Mouse (Mus musculus) heart, embryonic 13.5 days (tissue): ENCODE results near the gene Pard3. TPM values are rescaled to one million over a fixed set of nuclear protein-coding genes. Genes with fewer than 3 reads are reported as not detected.
A peak's percentile ranks its signal among the peaks of the same experiment; 100 is the strongest.

Source experiments
- ATAC-seq: fragments of 200-750 bp; cut with Nextera tagmentation; 2 replicates; pipeline ENCODE4 v1.8.0; 2017; ENCODE audit warnings: moderate TSS enrichment; ENCODE audit not compliant: insufficient number of reproducible peaks, low FRiP score, low TSS enrichment; ENCODE audit errors: extremely low read depth
- H3K27ac ChIP-seq: fragments of 300-500 bp; sonication (generic); replicated peaks from 2 replicates; pipeline ENCODE4 v1.5.1; 2015; ENCODE audit warnings: moderate library complexity, mild to moderate bottlenecking, inconsistent platforms
- H3K27me3 ChIP-seq: fragments of 300-500 bp; sonication (generic); replicated peaks from 2 replicates; pipeline ENCODE4 v1.6.1; 2015; ENCODE audit warnings: mild to moderate bottlenecking, inconsistent platforms
- H3K36me3 ChIP-seq: fragments of 300-500 bp; sonication (generic); 2 replicates; pipeline ENCODE4 v1.6.1; 2015; ENCODE audit warnings: mild to moderate bottlenecking, inconsistent platforms
- H3K4me1 ChIP-seq: fragments of 300-500 bp; sonication (generic); 2 replicates; pipeline ENCODE4 v1.6.1; 2015; ENCODE audit warnings: inconsistent platforms
- H3K4me2 ChIP-seq: fragments of 300-500 bp; sonication (generic); 2 replicates; pipeline ENCODE4 v1.6.1; 2015; ENCODE audit warnings: inconsistent platforms, mild to moderate bottlenecking, moderate library complexity
- H3K4me3 ChIP-seq: fragments of 300-500 bp; sonication (generic); 2 replicates; pipeline ENCODE4 v1.5.1; 2015; ENCODE audit warnings: moderate library complexity, mild to moderate bottlenecking, inconsistent platforms
- H3K9ac ChIP-seq: fragments of 300-500 bp; sonication (generic); 2 replicates; pipeline ENCODE4 v1.6.1; 2015; ENCODE audit warnings: inconsistent platforms, mild to moderate bottlenecking, moderate library complexity
- H3K9me3 ChIP-seq: fragments of 300-500 bp; sonication (generic); 2 replicates; pipeline ENCODE4 v1.6.1; 2016; ENCODE audit warnings: inconsistent platforms
- WGBS: fragments of 180-500 bp; shearing (Covaris S2); methylation state at CpG from one replicate; pipeline ENCODE4 v1.1.7; 2015; ENCODE audit warnings: mixed read lengths; 5-methylcytosine and 5-hydroxymethylcytosine counted together
- polyA plus RNA-seq: library from polyadenylated mRNA; unstranded; fragments of >200 nt; fragmentation: Nextera tagmentation; extraction: Ambion mirVana; gene quantifications from 2 replicates; pipeline ENCODE4 v1.2.1, GENCODE M21; 2015

The Pard3 gene
- polyA plus RNA-seq, 1 experiment from 2014 or later, result 15.0 TPM

- peaks cover 3% of the 10 kb centered on the region; the same call in 1 of the 2 replicates for H3K36me3 ChIP-seq
- no peak overlapping the region for H3K4me3 ChIP-seq
- H3K27ac ChIP-seq, result 0 out of 2 replicates have a peak overlapping the region, but pooled peaks have one; percentile 13
- H3K4me1 ChIP-seq, result peaks cover 43% of the 10 kb centered on the region
- H3K9ac ChIP-seq, result no peak overlapping the region
- H3K4me2 ChIP-seq, result no peak overlapping the region
- ATAC-seq, result no peak
- no peaks in the 10 kb centered on the region for H3K27me3 ChIP-seq
- 77% methylated on average over 8 of the region's 8 CpGs for WGBS
- H3K9me3 ChIP-seq, result no peaks in the 10 kb centered on the region
These were observed 166.5 kb downstream of the Pard3 start for GRCm38 (mm10) chr8:127230233-127230595.

DNA sequence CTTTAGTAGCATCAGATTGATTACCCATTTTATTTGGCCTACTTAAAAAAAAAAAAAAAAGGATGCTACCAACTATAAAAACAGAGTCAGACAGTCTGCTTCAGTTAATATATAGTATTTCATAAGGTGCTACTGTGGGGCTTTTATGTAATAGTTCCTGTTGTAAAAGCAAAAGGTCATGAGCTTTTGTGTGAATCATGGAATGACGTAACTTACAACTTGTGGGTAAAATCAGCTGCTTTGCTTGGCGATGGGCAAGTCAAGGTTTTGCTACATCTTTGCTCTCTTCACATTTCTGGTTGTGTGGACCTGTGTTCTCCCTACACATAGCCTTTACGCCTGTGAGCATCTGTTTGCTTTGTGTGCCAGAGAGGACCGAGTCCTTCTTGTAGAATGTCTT, 179.7 kb downstream of the Pard3 start:
- H3K9me3 ChIP-seq, result no peaks in the 10 kb centered on the region
- WGBS, result 86% methylated on average over 4 of the region's 4 CpGs

GRCm38 (mm10) chr8:127243841-127244240, 180.1 kb downstream of the Pard3 start:
- H3K9me3 ChIP-seq, result no peaks in the 10 kb centered on the region
- H3K4me3 ChIP-seq, result no peak overlapping the region
- no peak for ATAC-seq
- H3K36me3 ChIP-seq, result no peaks in the 10 kb centered on the region
- H3K9ac ChIP-seq, result no peak overlapping the region
- H3K4me2 ChIP-seq, result no peak overlapping the region
- no peaks in the 10 kb centered on the region for H3K27me3 ChIP-seq
- WGBS, result 42% methylated on average over 11 of the region's 11 CpGs
- H3K27ac ChIP-seq, result no peak overlapping the region
- H3K4me1 ChIP-seq, result peaks cover 27% of the 10 kb centered on the region

More for the DNA sequence above, 179.7 kb downstream of the Pard3 start:
- Histone ChIP-seq H3K4me2 (no peak overlapping the region), H3K9ac (no peak overlapping the region), H3K27me3 (no peaks in the 10 kb centered on the region), H3K27ac (no peak overlapping the region), H3K4me1 (peaks cover 25% of the 10 kb centered on the region), H3K4me3 (no peak overlapping the region), H3K36me3 (no peaks in the 10 kb centered on the region)
- ATAC-seq, result no peak

DNA sequence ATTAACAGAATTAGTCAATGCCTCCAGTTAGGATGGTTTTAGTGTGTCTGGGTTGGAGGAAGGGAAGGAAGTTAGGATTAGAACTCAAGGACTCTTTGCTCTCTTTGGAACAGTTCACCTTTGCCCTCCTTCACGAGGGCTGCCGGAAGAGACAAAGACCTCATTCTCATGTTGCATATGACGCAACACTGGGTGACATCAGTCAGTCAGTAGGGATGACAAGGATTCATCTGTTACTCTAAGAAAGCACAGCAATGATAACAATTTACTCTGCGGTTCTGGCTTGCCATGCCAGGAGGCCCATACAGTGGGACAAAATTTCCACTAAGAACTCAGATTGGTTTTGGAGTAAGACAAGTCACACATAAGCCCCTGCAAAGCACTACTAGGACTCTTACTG, 187.1 kb downstream of the Pard3 start:
- H3K9me3 ChIP-seq, result no peaks in the 10 kb centered on the region
- 52% methylated on average over 4 of the region's 4 CpGs for WGBS
- H3K27ac ChIP-seq, result no peak overlapping the region
- peaks cover 59% of the 10 kb centered on the region for H3K4me1 ChIP-seq
- no peak overlapping the region for H3K9ac ChIP-seq
- no peak overlapping the region for H3K4me2 ChIP-seq
- H3K36me3 ChIP-seq, result no peaks in the 10 kb centered on the region
- ATAC-seq, result no peak
- H3K4me3 ChIP-seq, result no peak overlapping the region
- H3K27me3 ChIP-seq, result no peaks in the 10 kb centered on the region

- 91% methylated on average over 3 of the region's 3 CpGs for WGBS
- Histone ChIP-seq H3K27ac (no peak overlapping the region), H3K4me3 (no peak overlapping the region), H3K9me3 (no peaks in the 10 kb centered on the region), H3K36me3 (no peaks in the 10 kb centered on the region), H3K9ac (no peak overlapping the region), H3K27me3 (no peaks in the 10 kb centered on the region), H3K4me2 (no peak overlapping the region), H3K4me1 (peaks cover 56% of the 10 kb centered on the region)
- ATAC-seq, result no peak
These were observed 187.8 kb downstream of the Pard3 start for GRCm38 (mm10) chr8:127251476-127251875.

- H3K36me3 ChIP-seq, result no peaks in the 10 kb centered on the region
- H3K4me1 ChIP-seq, result peaks cover 56% of the 10 kb centered on the region
- H3K27ac ChIP-seq, result no peak overlapping the region
- no peak overlapping the region for H3K9ac ChIP-seq
- no peak overlapping the region for H3K4me3 ChIP-seq
- WGBS, result 79% methylated on average over 13 of the region's 13 CpGs
- H3K4me2 ChIP-seq, result no peak overlapping the region
- H3K27me3 ChIP-seq, result no peaks in the 10 kb centered on the region
- no peaks in the 10 kb centered on the region for H3K9me3 ChIP-seq
- ATAC-seq, result no peak
These were observed 188.3 kb downstream of the Pard3 start for GRCm38 (mm10) chr8:127251985-127252384.

DNA sequence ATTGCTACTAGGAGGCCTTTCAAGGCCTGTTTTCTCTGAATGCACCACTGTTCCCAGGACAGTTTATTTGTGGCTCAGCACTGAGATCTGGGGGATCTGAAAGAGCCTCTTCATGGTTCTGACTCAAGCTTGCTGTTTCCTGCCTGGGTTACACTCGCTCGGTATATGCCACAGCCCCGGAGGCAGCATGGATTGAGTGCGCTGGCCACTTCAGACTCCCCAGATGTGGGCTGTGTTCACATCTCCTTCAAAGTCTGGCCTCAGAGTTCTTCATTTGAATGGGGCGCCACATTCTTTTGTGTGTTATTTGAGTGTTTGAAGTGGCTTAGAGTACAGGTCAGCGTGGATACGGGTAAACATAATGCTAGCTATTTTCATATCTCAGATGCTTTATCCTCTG, 190.9 kb downstream of the Pard3 start:
- WGBS, result 52% methylated on average over 7 of the region's 7 CpGs
- H3K4me3 ChIP-seq, result no peak overlapping the region
- H3K9me3 ChIP-seq, result no peaks in the 10 kb centered on the region
- H3K36me3 ChIP-seq, result no peaks in the 10 kb centered on the region
- 0 out of 2 replicates have a peak overlapping the region, but pooled peaks have one; percentile 15 for H3K27ac ChIP-seq
- no peak overlapping the region for H3K4me2 ChIP-seq
- H3K9ac ChIP-seq, result no peak overlapping the region
- peaks cover 47% of the 10 kb centered on the region for H3K4me1 ChIP-seq
- no peaks in the 10 kb centered on the region for H3K27me3 ChIP-seq
- no peak for ATAC-seq

DNA sequence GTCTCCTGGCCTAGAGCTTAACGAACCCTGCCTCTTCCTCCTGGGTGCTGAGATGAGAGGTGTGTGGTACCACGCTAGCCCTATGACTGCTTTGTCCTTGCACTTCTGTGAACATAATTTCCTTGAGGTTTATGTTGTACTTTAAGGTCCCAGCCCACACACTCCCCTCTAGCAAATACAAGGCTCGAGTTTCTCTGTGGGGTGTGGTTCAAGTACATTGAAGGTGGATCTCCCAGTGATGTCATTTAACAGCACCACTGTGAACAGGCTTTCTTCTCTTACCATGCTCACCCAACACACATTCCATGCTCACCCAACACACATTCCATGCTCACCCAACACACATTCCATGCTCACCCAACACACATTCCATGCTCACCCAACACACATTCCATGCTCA, 193.4 kb downstream of the Pard3 start:
- Histone ChIP-seq H3K4me1 (peaks cover 35% of the 10 kb centered on the region), H3K27ac (no peak overlapping the region), H3K36me3 (no peaks in the 10 kb centered on the region), H3K9ac (no peak overlapping the region), H3K9me3 (0 out of 2 replicates have a peak, but pooled peaks cover 3% of the 10 kb centered on the region), H3K4me3 (no peak overlapping the region), H3K4me2 (no peak overlapping the region), H3K27me3 (no peaks in the 10 kb centered on the region)
- WGBS, result 88% methylated on average over 3 of the region's 3 CpGs
- ATAC-seq, result no peak

GRCm38 (mm10) chr8:127261051-127261450, 197.4 kb downstream of the Pard3 start:
- H3K9me3 ChIP-seq, result 0 out of 2 replicates have a peak, but pooled peaks cover 3% of the 10 kb centered on the region
- ATAC-seq, result no peak
- 81% methylated on average over 6 of the region's 6 CpGs for WGBS
- no peak overlapping the region for H3K4me2 ChIP-seq
- no peak overlapping the region for H3K27ac ChIP-seq
- peaks cover 26% of the 10 kb centered on the region for H3K4me1 ChIP-seq
- H3K9ac ChIP-seq, result no peak overlapping the region
- no peaks in the 10 kb centered on the region for H3K36me3 ChIP-seq
- H3K4me3 ChIP-seq, result no peak overlapping the region
- H3K27me3 ChIP-seq, result no peaks in the 10 kb centered on the region

DNA sequence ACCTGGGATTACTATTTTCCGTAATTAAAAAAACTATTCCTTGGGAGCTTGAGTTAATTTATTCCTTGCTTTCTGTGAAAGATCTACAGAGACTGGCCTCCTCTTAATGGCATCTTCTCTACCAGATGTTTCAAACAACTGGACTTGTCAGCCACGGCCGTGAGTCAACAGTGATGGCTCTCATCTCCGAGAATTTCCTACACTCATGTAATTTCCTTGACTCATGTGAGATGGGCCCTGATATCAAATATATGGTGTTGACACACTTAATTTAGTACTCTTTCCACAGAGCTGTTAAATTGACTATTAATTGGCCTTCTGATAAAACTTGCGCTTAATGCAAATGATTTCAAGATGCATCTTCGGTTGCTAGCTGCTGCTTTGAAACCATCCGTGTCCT, 198.3 kb downstream of the Pard3 start:
- no peak overlapping the region for H3K4me2 ChIP-seq
- WGBS, result 75% methylated on average over 7 of the region's 7 CpGs
- H3K9me3 ChIP-seq, result 0 out of 2 replicates have a peak, but pooled peaks cover 3% of the 10 kb centered on the region
- H3K4me1 ChIP-seq, result peaks cover 26% of the 10 kb centered on the region
- no peak overlapping the region for H3K9ac ChIP-seq
- H3K4me3 ChIP-seq, result no peak overlapping the region
- H3K36me3 ChIP-seq, result no peaks in the 10 kb centered on the region
- H3K27me3 ChIP-seq, result no peaks in the 10 kb centered on the region
- ATAC-seq, result no peak
- no peak overlapping the region for H3K27ac ChIP-seq

DNA sequence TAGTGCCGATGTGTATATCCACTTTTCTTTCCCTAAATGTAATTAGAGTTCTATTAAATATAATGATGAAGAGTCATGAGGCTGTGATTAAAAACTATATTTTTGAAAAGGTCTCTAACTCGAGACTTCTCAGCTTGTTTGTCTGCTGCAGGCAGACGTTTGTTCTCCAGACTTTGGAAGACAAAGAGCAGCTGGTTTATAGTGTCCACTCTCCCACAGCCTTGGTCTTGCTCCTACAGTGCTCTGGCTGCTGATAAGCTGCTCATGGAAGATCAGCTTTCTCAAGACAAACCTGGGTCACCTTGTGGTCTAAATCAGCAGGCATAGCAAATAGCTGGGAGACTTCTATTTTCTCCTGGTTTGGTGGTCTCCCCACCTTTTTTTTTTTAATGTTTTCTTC, 198.7 kb downstream of the Pard3 start:
- Histone ChIP-seq H3K9me3 (0 out of 2 replicates have a peak, but pooled peaks cover 3% of the 10 kb centered on the region), H3K4me1 (peaks cover 26% of the 10 kb centered on the region), H3K36me3 (no peaks in the 10 kb centered on the region), H3K27me3 (no peaks in the 10 kb centered on the region), H3K4me3 (no peak overlapping the region), H3K4me2 (no peak overlapping the region), H3K9ac (no peak overlapping the region), H3K27ac (no peak overlapping the region)
- no peak for ATAC-seq
- 55% methylated on average over 3 of the region's 3 CpGs for WGBS

GRCm38 (mm10) chr8:127262926-127263325, 199.2 kb downstream of the Pard3 start:
- no peak overlapping the region for H3K27ac ChIP-seq
- 67% methylated on average over 4 of the region's 4 CpGs for WGBS
- H3K4me2 ChIP-seq, result no peak overlapping the region
- H3K4me1 ChIP-seq, result peaks cover 26% of the 10 kb centered on the region
- no peaks in the 10 kb centered on the region for H3K27me3 ChIP-seq
- no peak for ATAC-seq
- no peak overlapping the region for H3K4me3 ChIP-seq
- H3K9ac ChIP-seq, result no peak overlapping the region
- H3K9me3 ChIP-seq, result 0 out of 2 replicates have a peak, but pooled peaks cover 3% of the 10 kb centered on the region
- no peaks in the 10 kb centered on the region for H3K36me3 ChIP-seq
